Mouse (Mus musculus) lung, postnatal 14 days (tissue): ENCODE measurements around the gene Srms.

ENCODE experiments used
- DNase-seq: peaks from one replicate; pipeline ENCODE4 v3.0.0; 2021

Srms gene

DNA sequence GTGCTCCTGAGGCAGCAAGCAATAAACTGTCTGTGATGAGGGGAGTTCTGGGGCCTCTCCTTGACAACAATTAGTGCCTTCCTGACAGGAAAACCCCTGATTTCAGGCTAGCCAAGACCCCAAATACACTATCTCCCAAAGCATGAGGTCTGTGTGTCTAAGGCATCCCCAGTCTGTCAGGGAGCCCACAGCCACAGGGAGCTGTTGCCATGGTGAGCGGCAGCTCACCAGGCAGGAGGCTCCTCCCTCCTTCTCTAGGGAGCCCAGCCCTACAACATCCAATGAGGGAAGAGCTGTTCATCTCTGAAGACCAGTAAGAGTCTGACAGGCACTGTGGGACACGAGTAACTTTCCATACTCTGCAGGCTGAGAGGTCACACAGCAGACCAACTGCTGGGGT, 53.2 kb downstream of the Srms start:
- no peak for DNase-seq

DNA sequence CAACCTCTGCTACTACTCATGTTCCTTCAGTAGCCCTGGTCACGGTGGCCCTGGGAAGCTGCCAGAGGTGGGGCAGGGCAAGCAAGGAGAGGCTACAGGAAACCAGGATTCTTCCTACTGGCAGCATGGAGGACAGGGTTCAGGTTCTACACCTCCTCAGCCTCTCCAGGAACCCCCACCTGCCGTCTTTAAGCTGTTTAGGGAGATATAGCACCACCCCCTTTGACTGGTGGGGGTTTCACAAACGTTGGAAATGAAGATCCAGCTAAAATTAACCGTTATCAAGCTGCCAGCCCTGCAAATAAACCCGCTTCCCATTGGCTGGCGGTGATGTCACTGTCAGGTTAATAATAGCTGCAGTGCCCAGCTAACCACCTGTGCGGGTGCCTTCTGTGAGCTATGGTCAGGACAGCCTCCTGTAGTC, 53.9 kb downstream of the Srms start:
- DNase-seq: no peak

DNA sequence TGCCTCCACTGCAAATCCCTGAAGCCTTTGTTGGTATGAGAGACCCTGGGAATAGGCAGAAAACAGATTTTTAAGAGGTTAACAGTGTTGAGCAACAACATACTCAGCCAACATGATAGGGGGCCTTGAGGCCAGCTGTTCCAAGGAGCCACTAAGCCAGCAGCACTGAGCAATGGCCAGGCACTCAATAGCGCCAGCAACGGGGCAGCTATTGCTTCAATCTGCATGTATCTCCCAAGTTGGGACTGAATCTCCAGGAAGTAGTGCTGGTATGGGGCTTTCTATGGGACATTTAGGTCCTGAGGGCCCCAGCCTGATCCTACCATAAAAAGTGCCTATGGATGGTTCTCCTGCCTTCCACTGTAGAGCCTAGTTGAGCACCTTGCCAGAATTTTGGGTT, 54.5 kb downstream of the Srms start:
- DNase-seq: no peak

DNA sequence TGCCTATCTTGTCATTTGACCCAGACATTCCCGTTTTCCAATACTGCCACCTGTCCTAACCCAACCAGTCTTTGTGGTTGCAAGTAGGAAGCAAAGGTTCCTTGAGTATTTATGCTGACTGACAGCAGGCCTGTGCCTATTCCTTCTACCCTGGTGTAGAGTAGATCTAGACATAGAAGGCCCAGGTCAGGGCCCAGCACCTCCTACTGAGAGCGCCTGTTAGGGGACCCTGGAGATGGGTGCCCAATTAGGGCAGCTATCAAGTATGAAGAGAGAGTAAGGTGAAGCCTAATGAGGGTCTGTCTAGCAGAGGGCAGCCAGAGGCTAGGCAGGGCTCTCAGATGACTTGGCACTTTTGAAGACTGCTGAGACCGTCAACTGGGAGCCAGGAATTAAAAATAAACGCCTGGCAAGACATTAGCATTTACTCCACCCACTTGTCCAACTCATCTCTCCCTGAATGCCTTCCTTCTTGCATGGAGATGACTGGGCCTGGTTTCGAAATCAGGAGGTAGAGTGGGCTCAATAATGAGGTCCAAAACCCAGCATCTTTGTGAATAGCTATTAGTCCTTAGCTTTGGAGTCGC, 55.2 kb downstream of the Srms start:
- no peak for DNase-seq

DNA sequence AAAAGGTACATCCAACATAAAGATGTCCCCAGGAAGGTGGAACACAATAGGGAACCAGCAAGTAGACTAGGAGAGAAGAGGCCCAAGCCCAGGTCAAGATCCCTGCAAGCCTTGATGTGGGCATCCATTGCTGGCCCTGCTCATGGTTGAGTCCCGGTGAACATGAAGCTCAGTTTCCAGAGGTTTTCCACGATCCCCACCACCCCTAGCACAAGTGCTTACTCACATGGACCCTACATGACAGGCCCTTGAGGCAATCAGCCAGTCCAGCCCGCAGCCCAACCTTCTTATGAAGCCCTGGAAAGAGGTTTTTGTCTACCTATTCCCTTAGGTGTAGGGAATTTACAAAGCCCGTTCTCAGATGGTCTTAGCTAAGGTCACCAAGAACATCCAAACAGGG, 55.8 kb downstream of the Srms start:
- no peak for DNase-seq

DNA sequence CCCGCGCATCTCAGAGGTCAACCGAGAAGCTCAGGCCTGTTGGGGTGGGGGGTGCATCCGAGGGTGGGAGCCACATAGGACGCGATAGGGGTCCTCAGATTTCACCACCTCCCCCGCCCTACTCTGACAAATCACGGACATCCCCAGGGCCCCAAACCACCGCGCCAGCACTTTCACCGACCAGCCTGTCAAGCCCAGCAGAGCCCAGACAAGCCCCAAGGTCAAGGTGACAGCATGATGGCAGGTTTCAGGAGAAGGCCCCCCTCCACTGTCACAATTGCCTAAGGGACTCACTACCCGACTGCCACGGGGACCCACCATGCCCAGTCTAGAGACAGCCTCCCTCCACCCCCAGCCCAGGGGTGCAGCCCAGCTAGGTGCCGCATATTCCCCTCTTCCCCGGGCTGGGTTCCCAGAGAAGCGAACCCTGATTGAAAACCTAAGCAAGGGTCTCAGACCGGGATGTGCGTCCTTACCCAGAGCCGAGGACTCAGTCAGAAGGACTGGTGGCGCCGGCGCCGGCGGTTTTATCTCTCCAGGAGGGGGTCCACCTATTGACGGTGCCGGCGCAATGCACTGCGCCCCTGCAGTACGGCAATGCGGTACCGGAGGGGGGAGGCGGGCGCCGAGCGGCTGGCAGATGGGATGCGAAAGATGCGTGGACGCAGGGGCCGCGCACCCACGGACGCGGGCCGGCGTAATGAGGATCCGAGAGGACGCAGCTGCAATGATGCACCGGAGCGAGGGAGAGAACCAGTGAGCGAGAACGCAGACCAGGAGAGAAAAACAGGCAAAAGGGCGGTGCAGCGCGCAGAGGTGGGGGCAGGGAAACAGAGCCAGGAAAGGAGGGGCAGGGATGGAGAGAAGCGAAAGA, 56.5 kb downstream of the Srms start, which contains the start of gene Eef1a2:
TSS of gene Eef1a2 (minus strand) at position 767 of the 874 bp plus-strand sequence.
- no peak for DNase-seq

DNA sequence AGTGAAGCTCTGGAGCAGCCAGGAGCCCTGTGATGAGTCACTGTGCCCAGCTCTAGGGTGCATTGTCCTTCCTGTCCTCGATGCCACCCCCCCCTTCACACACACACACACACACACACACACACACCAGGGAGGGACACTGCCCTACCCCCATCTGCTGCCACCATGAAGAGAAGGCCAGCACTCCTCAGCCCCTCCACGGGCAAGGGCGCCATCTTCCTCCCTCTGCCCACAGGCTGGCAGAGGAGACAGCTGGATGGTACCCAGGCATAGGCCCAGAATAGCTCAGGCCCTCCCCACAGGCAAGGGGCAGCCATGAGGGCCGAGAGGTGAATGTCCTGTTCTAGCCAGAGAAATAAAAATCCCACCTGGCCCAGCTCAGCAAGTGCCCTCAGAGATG, 57.2 kb downstream of the Srms start:
- no peak for DNase-seq
